Mouse (Mus musculus): Measurements from ENCODE around the gene Fank1. TPM values are rescaled to one million over a fixed set of nuclear protein-coding genes. Genes with fewer than 3 reads are reported as not detected.
A peak's percentile ranks its signal among the peaks of the same experiment; 100 is the strongest.

Gene Fank1
- polyA plus RNA-seq (2012; rRNA removed) (0.24 and 0.31 TPM in 2 replicates), polyA plus RNA-seq (2014; fragmentation: Nextera tagmentation; extraction: Ambion mirVana) (0.30 TPM in 1 of 2 replicates, not detected in the other)

DNA sequence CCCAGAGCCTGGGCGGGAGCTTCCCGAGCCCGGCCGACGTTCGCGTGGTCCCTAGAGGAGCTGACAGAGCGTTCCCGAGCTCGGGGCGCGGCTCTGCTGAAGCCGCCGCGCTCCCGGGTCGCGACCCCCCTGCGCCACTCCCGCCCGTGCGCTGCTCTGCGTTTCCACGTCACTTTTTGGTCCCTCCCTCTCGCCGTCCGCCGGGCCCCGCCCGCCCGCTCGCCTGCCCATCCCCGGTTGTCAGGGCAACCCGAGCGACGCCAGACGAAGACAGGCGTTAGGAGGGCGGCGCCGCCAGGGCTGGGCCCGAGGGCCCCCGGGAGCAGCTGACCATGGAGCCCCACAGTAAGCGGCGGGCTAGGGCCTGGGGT lies at the start of gene Fank1:
TSS of gene Fank1 (plus strand) at position 236 of the 371 bp plus-strand sequence.
- H3K9me3 ChIP-seq (ENCODE audit: control insufficient read depth, low read length) = no peaks in the 10 kb centered on the region
- peaks cover 3% of the 10 kb centered on the region; the same call in 1 of the 2 replicates for H3K4me1 ChIP-seq (ENCODE audit: control insufficient read depth, insufficient read depth, low read length)
- WGBS = 0% methylated on average over 19 of the region's 45 CpGs
- peak; percentile 95 for ATAC-seq (ENCODE audit: low FRiP score, low read depth)
- H3K4me3 ChIP-seq (replicated peaks; ENCODE audit: low read length) = peak within 1 kb of the TSS; percentile 75
- 0 out of 2 replicates have a peak, but pooled peaks have one; percentile 18 for TF ChIP-seq POLR2A (IDR thresholded peaks at IDR 0.05; ENCODE audit: borderline replicate concordance, extremely low read depth, insufficient read depth, insufficient read length)
- peaks cover 3% of the 10 kb centered on the region; the same call in 1 of the 2 replicates for H3K27me3 ChIP-seq (ENCODE audit: control insufficient read depth, insufficient read depth, low read length)
- peak; percentile 75 for DNase-seq (ENCODE audit: low spot score)
- peak within 1 kb of the TSS; percentile 67 for H3K9ac ChIP-seq (ENCODE audit: low read depth, low read length, severe bottlenecking)
- H3K4me2 ChIP-seq (replicated peaks; ENCODE audit: low read depth, low read length, severe bottlenecking) = peak within 1 kb of the TSS; percentile 86
- H3K27ac ChIP-seq (replicated peaks; ENCODE audit: low read depth, low read length) = no peak within 1 kb of the TSS
- H3K36me3 ChIP-seq (ENCODE audit: control insufficient read depth, insufficient read depth, low read length) = no peaks in the 10 kb centered on the region

DNA sequence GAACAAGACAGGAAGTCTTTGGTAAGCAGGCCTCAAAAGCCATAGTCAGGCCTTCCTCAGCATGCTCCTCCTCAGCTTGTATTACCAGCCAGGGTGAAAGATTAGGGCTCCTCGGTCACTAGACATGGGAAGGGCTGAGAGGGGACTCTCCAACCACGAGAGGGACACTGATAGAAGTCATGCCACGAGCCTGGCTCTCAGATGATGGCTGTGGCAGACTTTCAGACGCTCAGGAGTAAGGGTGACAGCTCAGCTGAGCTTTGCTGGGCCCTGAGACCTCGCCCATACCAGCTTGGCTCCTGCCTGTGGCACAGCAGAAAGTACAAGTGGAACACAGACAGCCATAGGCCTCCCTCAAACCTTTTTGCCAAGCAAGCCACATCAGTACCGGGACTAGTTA lies 49.6 kb upstream of the Fank1 start:
- ATAC-seq (ENCODE audit: low FRiP score, low read depth) (no peak), DNase-seq (ENCODE audit: low spot score) (no peak)
- no peaks in the 10 kb centered on the region for H3K4me1 ChIP-seq (ENCODE audit: control insufficient read depth, insufficient read depth, low read length)
- TF ChIP-seq POLR2A (IDR thresholded peaks at IDR 0.05; ENCODE audit: borderline replicate concordance, extremely low read depth, insufficient read depth, insufficient read length) = no peak
- H3K27me3 ChIP-seq (ENCODE audit: control insufficient read depth, insufficient read depth, low read length) = no peaks in the 10 kb centered on the region
- H3K9ac ChIP-seq (ENCODE audit: low read depth, low read length, severe bottlenecking) = no peak overlapping the region
- peaks cover 20% of the 10 kb centered on the region for H3K36me3 ChIP-seq (ENCODE audit: control insufficient read depth, insufficient read depth, low read length)
- no peak overlapping the region for H3K27ac ChIP-seq (replicated peaks; ENCODE audit: low read depth, low read length)
- no peak overlapping the region for H3K4me3 ChIP-seq (replicated peaks; ENCODE audit: low read length)
- H3K4me2 ChIP-seq (replicated peaks; ENCODE audit: low read depth, low read length, severe bottlenecking) = no peak overlapping the region
- 87% methylated on average over 6 of the region's 6 CpGs for WGBS
- H3K9me3 ChIP-seq (ENCODE audit: control insufficient read depth, low read length) = no peaks in the 10 kb centered on the region

DNA sequence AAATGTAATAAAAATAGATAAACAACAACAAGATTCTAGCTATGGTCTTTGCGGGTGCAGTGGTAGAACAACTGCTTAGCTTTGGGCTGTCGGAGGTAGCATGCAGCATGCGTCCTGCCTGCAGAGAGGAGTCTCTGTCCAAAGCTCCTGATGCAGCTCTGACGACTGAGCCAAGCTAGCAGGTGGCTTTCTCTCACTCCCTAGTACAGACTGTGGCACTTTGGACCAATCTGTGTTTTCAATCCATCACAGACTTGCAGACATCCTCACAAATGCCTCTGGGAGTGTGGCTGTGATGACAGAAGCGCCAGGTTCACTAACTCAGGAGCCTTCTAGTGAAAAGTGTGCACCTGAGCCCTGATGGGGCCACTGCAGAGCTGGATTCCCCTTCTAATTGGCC lies 47.3 kb upstream of the Fank1 start:
- ATAC-seq (ENCODE audit: low FRiP score, low read depth) (no peak), DNase-seq (ENCODE audit: low spot score) (no peak)

GRCm38 (mm10) chr7:133730324-133731191 lies 46.1 kb upstream of the Fank1 start:
- Histone ChIP-seq H3K4me3 (replicated peaks; ENCODE audit: low read length) (no peak overlapping the region), H3K4me2 (replicated peaks; ENCODE audit: low read depth, low read length, severe bottlenecking) (no peak overlapping the region), H3K4me1 (ENCODE audit: control insufficient read depth, insufficient read depth, low read length) (no peaks in the 10 kb centered on the region), H3K9ac (ENCODE audit: low read depth, low read length, severe bottlenecking) (no peak overlapping the region), H3K36me3 (ENCODE audit: control insufficient read depth, insufficient read depth, low read length) (peaks cover 6% of the 10 kb centered on the region; the same call in 1 of the 2 replicates), H3K9me3 (ENCODE audit: control insufficient read depth, low read length) (no peaks in the 10 kb centered on the region), H3K27me3 (ENCODE audit: control insufficient read depth, insufficient read depth, low read length) (no peaks in the 10 kb centered on the region), H3K27ac (replicated peaks; ENCODE audit: low read depth, low read length) (no peak overlapping the region)
- no peak for TF ChIP-seq POLR2A (IDR thresholded peaks at IDR 0.05; ENCODE audit: borderline replicate concordance, extremely low read depth, insufficient read depth, insufficient read length)
- ATAC-seq (ENCODE audit: low FRiP score, low read depth) (no peak), DNase-seq (ENCODE audit: low spot score) (no peak)
- whole genome bisulfite sequencing = 81% methylated on average over 11 of the region's 11 CpGs

More for the DNA sequence above, 47.3 kb upstream of the Fank1 start:
- peaks cover 6% of the 10 kb centered on the region; the same call in 1 of the 2 replicates for H3K36me3 ChIP-seq (ENCODE audit: control insufficient read depth, insufficient read depth, low read length)
- no peak for TF ChIP-seq POLR2A (IDR thresholded peaks at IDR 0.05; ENCODE audit: borderline replicate concordance, extremely low read depth, insufficient read depth, insufficient read length)
- H3K4me2 ChIP-seq (replicated peaks; ENCODE audit: low read depth, low read length, severe bottlenecking) = no peak overlapping the region
- H3K4me3 ChIP-seq (replicated peaks; ENCODE audit: low read length) = no peak overlapping the region
- no peak overlapping the region for H3K9ac ChIP-seq (ENCODE audit: low read depth, low read length, severe bottlenecking)
- H3K9me3 ChIP-seq (ENCODE audit: control insufficient read depth, low read length) = no peaks in the 10 kb centered on the region
- no peaks in the 10 kb centered on the region for H3K27me3 ChIP-seq (ENCODE audit: control insufficient read depth, insufficient read depth, low read length)
- no peaks in the 10 kb centered on the region for H3K4me1 ChIP-seq (ENCODE audit: control insufficient read depth, insufficient read depth, low read length)
- WGBS = 66% methylated on average over 5 of the region's 5 CpGs
- H3K27ac ChIP-seq (replicated peaks; ENCODE audit: low read depth, low read length) = no peak overlapping the region

DNA sequence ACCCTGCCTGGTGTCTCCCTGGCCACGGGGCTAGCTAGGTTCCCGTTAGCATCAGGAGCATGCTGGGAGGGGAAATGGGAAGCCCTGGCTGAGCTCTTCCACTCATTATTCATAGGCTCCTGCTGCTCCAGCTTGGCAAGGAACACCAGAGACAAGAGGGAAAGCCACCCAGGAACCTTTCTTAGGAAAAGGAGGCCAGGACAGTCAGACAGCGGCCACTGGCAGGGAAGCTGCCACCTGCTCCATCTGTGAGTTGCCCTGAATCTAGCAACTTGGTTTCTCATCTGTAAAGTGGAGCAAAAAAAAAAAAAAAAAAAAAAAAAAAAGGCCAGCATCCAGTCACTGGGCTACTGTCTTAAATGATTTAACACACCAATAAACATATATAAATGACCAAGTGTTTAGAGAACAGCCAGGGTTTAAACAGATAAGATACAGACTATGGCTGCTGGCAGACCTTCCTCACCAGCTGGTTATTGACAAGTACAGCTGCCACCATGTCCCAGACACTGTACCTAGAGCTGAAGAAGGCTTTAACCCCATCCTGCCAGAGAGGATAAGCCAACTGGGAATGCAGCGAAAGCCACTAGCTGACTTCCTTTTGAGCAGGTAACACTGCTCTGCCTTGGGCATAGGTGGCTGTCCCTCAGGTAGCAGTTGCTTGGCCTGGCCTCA lies 44.6 kb upstream of the Fank1 start:
- no peak overlapping the region for H3K4me2 ChIP-seq (replicated peaks; ENCODE audit: low read depth, low read length, severe bottlenecking)
- DNase-seq (ENCODE audit: low spot score) = no peak
- ATAC-seq (ENCODE audit: low FRiP score, low read depth) = no peak
- H3K4me1 ChIP-seq (ENCODE audit: control insufficient read depth, insufficient read depth, low read length) = no peaks in the 10 kb centered on the region
- H3K9ac ChIP-seq (ENCODE audit: low read depth, low read length, severe bottlenecking) = no peak overlapping the region
- H3K27ac ChIP-seq (replicated peaks; ENCODE audit: low read depth, low read length) = no peak overlapping the region
- H3K9me3 ChIP-seq (ENCODE audit: control insufficient read depth, low read length) = no peaks in the 10 kb centered on the region
- H3K36me3 ChIP-seq (ENCODE audit: control insufficient read depth, insufficient read depth, low read length) = peaks cover 6% of the 10 kb centered on the region; the same call in 1 of the 2 replicates
- H3K27me3 ChIP-seq (ENCODE audit: control insufficient read depth, insufficient read depth, low read length) = no peaks in the 10 kb centered on the region
- 66% methylated on average over 4 of the region's 4 CpGs for WGBS
- no peak for TF ChIP-seq POLR2A (IDR thresholded peaks at IDR 0.05; ENCODE audit: borderline replicate concordance, extremely low read depth, insufficient read depth, insufficient read length)
- H3K4me3 ChIP-seq (replicated peaks; ENCODE audit: low read length) = no peak overlapping the region
